Mouse (Mus musculus): ENCODE results near the gene Zfp788. TPM values are rescaled to one million over a fixed set of nuclear protein-coding genes. Genes with fewer than 3 reads are reported as not detected.
"Not testable (repeated sequence)": the region's sequence is repeated elsewhere in the genome, so short reads cannot be mapped to it uniquely, and the experiment has no call there.

Gene Zfp788
- polyA plus RNA-seq, 1 experiment from 2014 or later, result 27.9 TPM

GRCm38 (mm10) chr7:41674326-41674725 lies 41.3 kb downstream of the Zfp788 start:
- not testable (repeated sequence) for H3K27me3 ChIP-seq (replicated peaks; ENCODE audit: control insufficient read depth, insufficient read depth, low read length); H3K9me3 ChIP-seq (replicated peaks; ENCODE audit: control insufficient read depth, low read length); H3K36me3 ChIP-seq (ENCODE audit: control insufficient read depth, insufficient read depth, low read length); H3K27ac ChIP-seq (ENCODE audit: low read depth, low read length); ATAC-seq; DNase-seq (ENCODE audit: low spot score); H3K4me3 ChIP-seq (ENCODE audit: low read depth, low read length); H3K4me1 ChIP-seq (ENCODE audit: control insufficient read depth, insufficient read depth, low read length); H3K9ac ChIP-seq (ENCODE audit: low read length); H3K4me2 ChIP-seq (ENCODE audit: low read length)
- 50% methylated on average over 1 of the region's 1 CpGs for WGBS

Other genes starting within 250 kb of the Zfp788 start
- gene AI987944, start 239.8 kb upstream of the Zfp788 start, polyA plus RNA-seq (2014; fragmentation: Nextera tagmentation; extraction: Ambion mirVana), result 10.1 and 11.2 TPM in 2 replicates
- gene Vmn2r57, start 184.5 kb upstream of the Zfp788 start, polyA plus RNA-seq (2014; fragmentation: Nextera tagmentation; extraction: Ambion mirVana), result 0.24 and 0.28 TPM in 2 replicates
- gene Gm20449, start 133.8 kb upstream of the Zfp788 start, polyA plus RNA-seq (2014; fragmentation: Nextera tagmentation; extraction: Ambion mirVana), result 0.10 TPM in 1 of 2 replicates, not detected in the other
- gene AW146154, start 133.3 kb upstream of the Zfp788 start, polyA plus RNA-seq (2014; fragmentation: Nextera tagmentation; extraction: Ambion mirVana), result 5.1 and 5.2 TPM in 2 replicates
- not detected in 2 replicates for gene Gm6871, start 59.5 kb upstream of the Zfp788 start, polyA plus RNA-seq (2014; fragmentation: Nextera tagmentation; extraction: Ambion mirVana)
- 18.5 and 22.9 TPM in 2 replicates for gene 2610021A01Rik, start 34.0 kb upstream of the Zfp788 start, polyA plus RNA-seq (2014; fragmentation: Nextera tagmentation; extraction: Ambion mirVana)
- gene Vmn2r58, start 239.5 kb downstream of the Zfp788 start, polyA plus RNA-seq (2014; fragmentation: Nextera tagmentation; extraction: Ambion mirVana), result not detected in 2 replicates

Data from forebrain, embryonic 14.5 days (tissue).